Mouse (Mus musculus) urinary bladder, postnatal 14 days (tissue): Measurements from ENCODE around the gene Kctd13.

Experiments used
- DNase-seq: peaks from one replicate; pipeline ENCODE4 v3.0.0; 2021; ENCODE audit warnings: low spot score

Kctd13 gene

DNA sequence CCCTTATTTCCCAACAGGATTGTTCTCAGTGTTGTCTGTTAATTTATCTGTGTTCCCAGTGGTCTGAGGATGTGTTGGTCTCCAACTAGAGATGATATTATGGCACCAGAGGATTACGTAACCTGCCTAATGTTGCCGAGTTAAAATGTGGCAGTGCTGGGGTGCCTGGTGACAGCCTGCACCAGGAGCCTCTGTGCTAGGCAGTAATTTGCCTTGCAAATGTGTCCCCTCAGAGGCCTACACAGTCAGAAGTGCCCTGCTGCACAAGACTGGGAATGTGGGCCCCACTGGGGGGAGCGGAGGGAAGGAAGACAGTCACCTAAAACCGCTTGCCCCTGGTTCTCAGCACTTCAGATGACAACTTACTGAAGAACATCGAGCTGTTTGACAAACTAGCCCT, 13.1 kb downstream of the Kctd13 start:
- no peak for DNase-seq

- DNase-seq = no peak
These were observed 17.9 kb downstream of the Kctd13 start for GRCm38 (mm10) chr7:126946530-126946929.

GRCm38 (mm10) chr7:126948626-126949025, 19.9 kb downstream of the Kctd13 start:
- no peak for DNase-seq

DNA sequence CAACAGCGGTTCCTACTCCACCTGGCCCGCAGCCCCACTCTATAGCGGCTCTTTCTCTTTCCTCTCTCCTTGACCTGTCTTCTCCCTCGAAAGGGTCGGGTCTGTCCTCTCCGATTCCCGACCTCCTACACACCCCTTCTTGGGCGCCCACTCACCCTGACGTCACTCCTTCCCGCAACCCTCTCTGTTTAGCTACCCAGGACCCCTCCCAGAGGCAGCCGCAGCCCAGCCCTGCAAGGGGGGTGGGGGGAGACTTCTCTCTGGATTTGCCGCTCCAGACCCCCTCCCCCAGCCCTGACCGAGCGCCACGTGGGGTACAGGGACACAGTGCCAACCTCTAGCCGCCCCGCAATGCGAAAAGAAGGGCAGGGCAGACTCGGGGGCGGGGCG, 20.7 kb downstream of the Kctd13 start, which contains the start of gene Asphd1:
Gene Asphd1 (minus strand): TSS at position 180 of the 390 bp plus-strand sequence.
- DNase-seq = no peak

DNA sequence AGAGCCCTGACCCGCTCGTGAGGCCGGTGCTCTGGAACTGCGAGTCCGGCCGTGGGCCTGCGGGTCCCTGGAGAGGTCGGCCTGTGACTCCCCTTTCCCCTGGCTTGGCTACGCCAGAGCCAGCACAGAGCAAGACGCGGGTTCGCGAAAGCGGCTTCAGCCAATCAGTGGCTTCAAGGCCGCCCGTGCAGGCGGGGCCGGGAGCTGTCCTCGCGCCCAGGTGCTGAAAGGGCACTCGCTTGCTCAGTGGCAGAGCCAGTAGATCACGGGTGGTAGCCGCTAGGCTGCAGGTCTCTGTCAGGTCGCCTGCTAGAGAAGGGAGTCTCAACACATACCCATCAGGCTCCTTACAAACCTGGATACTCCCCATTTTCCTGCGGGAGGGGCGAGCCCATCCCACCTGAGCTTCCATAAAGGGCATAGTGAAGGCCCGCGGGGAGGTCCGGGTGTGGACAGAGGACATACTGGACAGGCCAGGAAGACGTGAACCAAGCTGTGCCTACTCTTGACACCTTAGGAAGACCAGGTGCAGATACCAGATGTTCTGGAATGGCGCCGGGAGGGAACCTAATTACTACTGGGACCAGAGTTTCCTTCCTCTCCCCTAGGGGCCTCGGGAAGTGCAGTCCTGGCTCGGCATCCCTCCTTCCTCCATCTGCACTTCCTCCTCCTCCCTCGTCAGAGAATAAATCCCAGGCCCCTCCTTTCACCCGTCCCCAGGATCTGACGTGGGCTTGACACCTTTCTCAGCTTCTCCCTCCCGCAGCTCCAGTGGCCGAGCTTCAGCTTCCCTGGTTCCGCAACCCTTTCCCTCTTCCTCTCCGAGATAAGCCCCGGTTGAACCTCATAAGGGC, 21.3 kb downstream of the Kctd13 start, which contains the start of gene Sez6l2:
Gene Sez6l2 (plus strand): TSS at position 771 of the 854 bp plus-strand sequence.
- DNase-seq = peak; percentile 92

DNA sequence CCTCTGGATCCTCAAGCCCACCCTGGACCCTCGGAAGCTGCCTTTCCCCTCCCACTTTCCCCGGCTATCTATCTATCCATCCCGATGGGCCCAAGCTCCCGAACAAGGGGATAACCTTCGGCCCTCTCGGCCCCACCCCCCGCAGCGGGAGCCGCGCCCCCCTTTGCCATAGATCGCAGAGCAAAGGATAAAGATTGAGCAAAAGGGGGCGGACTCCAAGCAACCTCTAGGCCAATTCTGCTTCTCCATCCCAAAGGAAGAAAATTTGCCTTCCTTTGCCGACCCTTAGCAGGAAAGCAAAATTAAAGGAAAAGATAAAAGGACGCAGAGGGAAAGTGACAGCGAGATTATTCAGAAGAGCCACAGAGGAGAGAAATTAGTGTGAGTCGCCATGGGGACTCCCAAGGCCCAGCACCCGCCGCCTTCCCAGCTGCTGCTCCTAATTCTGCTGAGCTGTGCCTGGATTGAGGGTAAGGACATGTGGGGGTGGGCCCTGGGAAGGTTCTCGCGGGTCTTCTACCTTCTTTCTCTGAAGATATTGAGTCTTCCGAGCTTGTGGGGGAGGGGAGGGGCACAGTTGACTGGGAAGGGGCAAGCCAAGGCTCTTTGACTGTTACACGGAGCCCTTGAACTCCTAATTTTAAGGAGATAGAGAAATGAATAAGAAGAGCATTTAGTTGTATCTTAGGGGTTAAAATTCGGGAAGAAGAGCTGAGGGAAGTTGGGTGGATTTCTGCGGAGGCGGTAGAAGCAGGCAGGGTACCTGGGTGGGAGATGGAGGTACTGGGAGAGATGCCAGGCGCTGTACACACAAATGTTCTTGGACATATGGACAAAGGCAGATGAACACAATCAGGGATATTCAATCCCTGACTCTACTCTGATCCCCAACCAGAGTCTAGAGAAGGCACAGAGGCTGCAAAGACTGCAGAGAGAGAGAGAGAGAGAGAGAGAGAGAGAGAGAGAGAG, 22.3 kb downstream of the Kctd13 start:
- DNase-seq = no peak

DNA sequence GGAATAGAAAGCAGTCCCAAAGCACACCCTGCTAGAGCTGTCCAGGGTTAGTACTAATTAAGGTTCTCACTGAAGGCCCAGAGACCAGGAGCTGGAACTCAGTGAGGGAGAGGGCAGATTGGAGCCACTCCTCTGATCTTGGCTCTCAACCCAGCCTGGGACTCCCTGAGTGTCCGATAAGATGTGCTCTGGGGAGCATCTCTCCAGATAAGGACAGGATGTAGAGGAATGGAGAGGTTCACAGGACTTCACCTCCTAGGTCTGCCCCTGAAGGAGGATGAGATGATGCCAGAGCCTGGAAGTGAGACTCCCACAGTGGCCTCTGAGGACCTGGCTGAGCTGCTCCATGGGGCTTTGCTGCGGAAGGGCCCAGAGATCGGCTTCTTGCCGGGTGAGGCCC, 23.1 kb downstream of the Kctd13 start:
- no peak for DNase-seq

DNA sequence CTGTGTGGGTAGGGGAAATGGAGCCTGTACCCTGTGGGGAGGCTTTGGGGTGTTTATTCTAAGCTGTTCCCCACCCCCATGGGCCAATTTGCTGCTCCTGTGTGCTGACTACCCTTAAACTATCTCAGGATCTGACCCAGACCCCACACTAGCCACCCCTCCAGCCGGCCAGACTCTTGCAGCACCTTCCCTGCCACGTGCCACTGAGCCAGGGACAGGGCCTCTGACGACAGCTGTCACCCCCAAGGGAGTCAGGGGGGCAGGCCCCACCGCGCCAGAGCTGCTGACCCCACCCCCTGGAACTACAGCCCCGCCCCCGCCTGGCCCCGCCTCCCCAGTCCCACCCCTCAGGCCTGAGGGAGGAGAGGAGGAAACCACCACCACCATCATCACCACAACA, 24.0 kb downstream of the Kctd13 start:
- no peak for DNase-seq

DNA sequence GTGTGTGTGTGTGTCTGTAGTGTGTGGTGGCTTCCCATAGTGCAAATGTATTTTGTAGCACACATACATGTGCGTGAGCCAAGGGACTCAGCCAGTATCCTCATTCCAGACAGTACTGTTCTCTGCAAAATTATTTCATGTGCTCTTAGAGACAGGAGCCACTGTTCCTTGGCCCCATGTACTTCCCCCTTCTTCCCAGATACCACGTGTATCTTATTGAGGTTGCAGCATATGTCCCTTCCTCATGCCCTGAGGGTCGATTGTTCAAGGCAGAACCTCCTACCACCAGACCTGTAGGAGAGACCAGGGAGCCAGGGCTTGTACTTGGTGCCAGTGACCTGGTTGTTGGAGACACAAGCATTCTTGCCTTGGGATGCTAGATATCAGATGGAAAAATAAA, 26.4 kb downstream of the Kctd13 start:
- DNase-seq = no peak

DNA sequence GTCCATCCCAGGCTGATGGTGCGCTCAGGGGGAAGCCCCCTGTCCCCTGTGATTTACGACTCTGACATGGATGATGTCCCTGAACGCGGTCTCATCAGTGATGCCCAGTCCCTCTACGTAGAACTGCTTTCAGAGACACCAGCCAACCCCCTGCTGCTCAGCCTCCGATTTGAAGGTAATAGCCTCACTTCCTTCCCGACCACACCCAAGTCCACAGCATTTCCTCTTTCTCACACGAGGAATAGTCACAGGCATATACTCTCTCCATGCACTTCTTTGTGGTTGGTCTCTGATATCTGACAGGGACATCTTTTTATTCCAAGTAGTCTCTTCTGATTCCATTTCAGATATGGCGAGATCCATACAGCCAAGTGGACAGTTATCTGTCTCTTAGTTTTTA, 31.1 kb downstream of the Kctd13 start:
- DNase-seq = no peak

- DNase-seq = no peak
These were observed 32.4 kb downstream of the Kctd13 start for GRCm38 (mm10) chr7:126961095-126961494.

GRCm38 (mm10) chr7:126961965-126962364, 33.3 kb downstream of the Kctd13 start:
- DNase-seq = no peak

- DNase-seq = peak; percentile 49
These were observed 35.0 kb downstream of the Kctd13 start for GRCm38 (mm10) chr7:126963548-126964286.

DNA sequence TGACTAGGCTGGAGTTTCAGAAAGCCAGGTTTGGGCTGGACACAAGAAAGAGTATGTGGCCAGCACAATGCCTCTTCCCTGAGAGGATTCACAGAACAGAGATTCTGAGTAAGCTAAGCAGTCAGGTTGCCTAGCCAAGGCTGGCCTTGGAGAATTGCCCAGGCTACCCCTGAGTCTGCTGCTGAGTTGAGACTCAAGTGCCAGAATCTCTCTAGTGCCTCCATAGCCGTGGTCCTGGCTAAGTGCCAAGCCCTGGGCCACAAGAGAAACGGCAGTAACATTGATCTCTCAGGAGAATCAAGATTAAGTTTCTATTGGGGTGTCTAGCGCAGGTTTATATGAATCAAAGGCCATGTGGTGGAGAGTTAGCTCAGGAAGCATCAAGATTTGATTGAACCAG, 36.9 kb downstream of the Kctd13 start:
- DNase-seq = no peak

DNA sequence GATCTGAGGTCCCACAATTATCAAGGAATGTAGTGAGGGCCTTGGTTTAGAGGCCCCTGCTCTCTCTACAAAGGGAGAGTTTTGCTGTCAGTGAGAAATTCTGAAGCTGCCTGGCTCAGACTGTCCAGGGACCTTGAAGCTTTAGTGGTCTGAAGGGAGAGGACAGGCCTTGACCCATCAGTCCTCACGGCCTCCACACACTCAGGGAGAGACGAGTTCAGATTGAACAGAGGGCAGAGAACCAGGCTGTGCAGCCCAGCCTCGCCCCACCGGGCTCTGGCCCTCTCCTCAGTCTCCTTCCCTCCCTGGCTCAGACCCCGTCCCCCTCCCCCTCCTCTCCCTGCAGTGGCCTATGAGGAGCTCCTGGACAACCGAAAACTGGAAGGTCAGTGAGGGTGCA, 38.7 kb downstream of the Kctd13 start:
- DNase-seq = no peak

GRCm38 (mm10) chr7:126975493-126975892, 46.8 kb downstream of the Kctd13 start:
- no peak for DNase-seq

GRCm38 (mm10) chr7:126975893-126975949, 47.0 kb downstream of the Kctd13 start, which contains the start of gene Cdipt:
Cdipt (plus strand) TSS chr7:126975914.
- no peak for DNase-seq

GRCm38 (mm10) chr7:126975950-126976866, 47.5 kb downstream of the Kctd13 start, which contains the start of gene Cdiptos:
Cdiptos (minus strand) TSS chr7:126976098.
- peak; percentile 98 for DNase-seq

DNA sequence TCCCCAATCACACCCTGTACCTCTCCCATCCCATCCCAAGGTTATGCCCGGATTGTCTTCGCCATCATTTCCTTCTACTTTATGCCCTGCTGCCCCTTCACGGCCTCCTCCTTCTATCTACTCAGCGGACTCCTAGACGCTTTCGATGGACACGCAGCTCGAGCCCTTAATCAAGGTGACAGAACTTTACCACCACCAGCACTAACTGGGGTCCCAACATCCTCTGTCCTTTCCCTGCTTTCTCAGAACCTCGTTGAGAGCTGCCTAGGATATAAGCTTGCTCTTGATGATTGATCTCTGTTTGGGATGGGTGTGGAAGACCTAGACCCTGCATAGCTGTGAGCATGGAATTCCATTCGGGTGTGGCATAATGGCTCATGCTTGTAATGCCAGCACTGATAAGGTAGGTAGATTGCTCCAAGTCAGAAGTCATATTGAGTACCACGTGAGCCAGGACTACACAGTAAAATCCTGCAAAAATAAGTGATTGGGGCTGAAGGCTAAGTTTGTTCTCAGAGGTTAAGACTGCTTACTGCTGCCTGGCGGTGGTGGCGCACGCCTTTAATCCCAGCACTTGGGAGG, 48.3 kb downstream of the Kctd13 start:
- DNase-seq = no peak

- no peak for DNase-seq
These were observed 50.2 kb downstream of the Kctd13 start for GRCm38 (mm10) chr7:126978841-126979240.

GRCm38 (mm10) chr7:126981601-126982000, 52.9 kb downstream of the Kctd13 start:
- no peak for DNase-seq
